13 mouse cellular contexts compared by ENCODE assay signal in genomic region chr11:18885036-18885728, GRCm38 (mm10).
DNase-seq lines count a peak whose midpoint lies in the region; ATAC-seq lines count a peak whose summit lies in the region.
"Had no signal": no experiment of that assay in that cellular context is flagged by ENCODE, and none has a peak within 500 bp of the region (broad histone marks: within the 10 kb centered on the region; RNA-seq: fewer than 3 reads in every experiment).

No protein-coding gene starts in this region.

- H3K9me3 ChIP-seq in forebrain, embryonic 12.5 days, result no peaks in the 10 kb centered on the region
- no peaks in the 10 kb centered on the region for H3K9me3 ChIP-seq in forebrain, embryonic 16.5 days (ENCODE audit: control insufficient read depth, low read length)
- H3K9me3 ChIP-seq in midbrain, embryonic 10.5 days (replicated peaks), result no peaks in the 10 kb centered on the region
- H3K9me3 ChIP-seq in midbrain, embryonic 14.5 days (ENCODE audit: control insufficient read depth, low read length), result no peaks in the 10 kb centered on the region
- H3K9me3 ChIP-seq in limb, embryonic 11.5 days (ENCODE audit: control insufficient read depth, low read length), result no peaks in the 10 kb centered on the region
- no peaks in the 10 kb centered on the region for H3K9me3 ChIP-seq in stomach, embryonic 15.5 days

- 0 out of 2 replicates have a peak, but pooled peaks cover 25% of the 10 kb centered on the region for H3K27me3 ChIP-seq in forebrain, embryonic 12.5 days
- H3K27me3 ChIP-seq in forebrain, embryonic 16.5 days (replicated peaks; ENCODE audit: control insufficient read depth, insufficient read depth, low read length), result peaks cover 2% of the 10 kb centered on the region
- peaks cover 50% of the 10 kb centered on the region for H3K27me3 ChIP-seq in midbrain, embryonic 10.5 days (ENCODE audit: low read depth, poor library complexity, severe bottlenecking)
- no peaks in the 10 kb centered on the region for H3K27me3 ChIP-seq in midbrain, embryonic 14.5 days (ENCODE audit: control insufficient read depth, insufficient read depth, low read length)
- no peaks in the 10 kb centered on the region for H3K27me3 ChIP-seq in limb, embryonic 11.5 days (ENCODE audit: control insufficient read depth, insufficient read depth, low read length)
- H3K27me3 ChIP-seq in stomach, embryonic 15.5 days (replicated peaks), result no peaks in the 10 kb centered on the region

- H3K4me1 ChIP-seq in forebrain, embryonic 12.5 days, result peaks cover 47% of the 10 kb centered on the region
- peaks cover 19% of the 10 kb centered on the region for H3K4me1 ChIP-seq in forebrain, embryonic 16.5 days (replicated peaks; ENCODE audit: control insufficient read depth, insufficient read depth, low read length)
- H3K4me1 ChIP-seq in midbrain, embryonic 10.5 days, result peaks cover 88% of the 10 kb centered on the region
- H3K4me1 ChIP-seq in midbrain, embryonic 14.5 days (ENCODE audit: control insufficient read depth, insufficient read depth, low read length), result peaks cover 44% of the 10 kb centered on the region
- H3K4me1 ChIP-seq in limb, embryonic 11.5 days (ENCODE audit: control insufficient read depth, insufficient read depth, low read length), result peaks cover 17% of the 10 kb centered on the region
- peaks cover 15% of the 10 kb centered on the region for H3K4me1 ChIP-seq in stomach, embryonic 15.5 days

- H3K4me3 ChIP-seq in forebrain, embryonic 12.5 days (replicated peaks), result no peak overlapping the region
- no peak overlapping the region for H3K4me3 ChIP-seq in forebrain, embryonic 16.5 days (replicated peaks; ENCODE audit: low read length)
- peak overlapping the region; percentile 32 for H3K4me3 ChIP-seq in midbrain, embryonic 10.5 days
- H3K4me3 ChIP-seq in midbrain, embryonic 14.5 days (replicated peaks; ENCODE audit: low read depth, low read length), result no peak overlapping the region
- H3K4me3 ChIP-seq in limb, embryonic 11.5 days (ENCODE audit: low read depth, low read length), result no peak overlapping the region
- no peak overlapping the region for H3K4me3 ChIP-seq in stomach, embryonic 15.5 days (replicated peaks)
- H3K4me3 ChIP-seq: erythroblast, embryonic 14.5 days had no signal

- no peak for ATAC-seq in forebrain, embryonic 12.5 days (ENCODE audit: low FRiP score)
- ATAC-seq in forebrain, embryonic 16.5 days, result no peak
- ATAC-seq in midbrain, embryonic 14.5 days (ENCODE audit: low FRiP score, low TSS enrichment), result no peak
- no peak for ATAC-seq in limb, embryonic 11.5 days (ENCODE audit: insufficient number of reproducible peaks, low FRiP score, low TSS enrichment, low read depth)
- no peak for ATAC-seq in stomach, embryonic 15.5 days (ENCODE audit: insufficient read depth, low FRiP score, low read depth)
- ATAC-seq: inflammation-experienced regulatory T-cells, adult 6 months had no signal

- no peak overlapping the region for H3K9ac ChIP-seq in forebrain, embryonic 12.5 days
- no peak overlapping the region for H3K9ac ChIP-seq in forebrain, embryonic 16.5 days (replicated peaks; ENCODE audit: low read depth, low read length)
- no peak overlapping the region for H3K9ac ChIP-seq in midbrain, embryonic 14.5 days (replicated peaks; ENCODE audit: low read length)
- H3K9ac ChIP-seq in limb, embryonic 11.5 days (ENCODE audit: low read length), result no peak overlapping the region
- no peak overlapping the region for H3K9ac ChIP-seq in stomach, embryonic 15.5 days

- no peak for DNase-seq in midbrain, embryonic 10.5 days (ENCODE audit: low spot score)
- no peak for DNase-seq in midbrain, embryonic 14.5 days
- DNase-seq in limb, embryonic 11.5 days (ENCODE audit: low spot score), result peak; percentile 45
- DNase-seq in urinary bladder, postnatal 4 days (ENCODE audit: low spot score in 2 of 2), result no peak
- DNase-seq in cerebellum, adult 8-10 months, result no peak
- DNase-seq: cerebellum, adult 2 months; gastrocnemius, postnatal 10 days; lung, postnatal 14 days had no signal

- 19% methylated on average over 6 of the region's 6 CpGs for WGBS in forebrain, embryonic 12.5 days
- 23% methylated on average over 6 of the region's 6 CpGs for WGBS in forebrain, embryonic 16.5 days
- 27% methylated on average over 6 of the region's 6 CpGs for WGBS in midbrain, embryonic 10.5 days
- 27% methylated on average over 6 of the region's 6 CpGs for WGBS in midbrain, embryonic 14.5 days
- 4% methylated on average over 6 of the region's 6 CpGs for WGBS in limb, embryonic 11.5 days
- 20% methylated on average over 6 of the region's 6 CpGs for WGBS in stomach, embryonic 15.5 days

- 0 out of 2 replicates have a peak overlapping the region, but pooled peaks have one; percentile 42 for H3K27ac ChIP-seq in forebrain, embryonic 12.5 days
- H3K27ac ChIP-seq in forebrain, embryonic 16.5 days (ENCODE audit: low read length), result no peak overlapping the region
- peak overlapping the region; percentile 64 for H3K27ac ChIP-seq in midbrain, embryonic 10.5 days (replicated peaks)
- H3K27ac ChIP-seq in midbrain, embryonic 14.5 days (replicated peaks; ENCODE audit: low read depth, low read length), result no peak overlapping the region
- H3K27ac ChIP-seq in limb, embryonic 11.5 days (replicated peaks; ENCODE audit: low read depth, low read length), result no peak overlapping the region
- peak overlapping the region; percentile 55 for H3K27ac ChIP-seq in stomach, embryonic 15.5 days

- H3K36me3 ChIP-seq in forebrain, embryonic 12.5 days (replicated peaks), result no peaks in the 10 kb centered on the region
- no peaks in the 10 kb centered on the region for H3K36me3 ChIP-seq in forebrain, embryonic 16.5 days (ENCODE audit: control insufficient read depth, insufficient read depth)
- peaks cover 4% of the 10 kb centered on the region; the same call in 1 of the 2 replicates for H3K36me3 ChIP-seq in midbrain, embryonic 10.5 days
- no peaks in the 10 kb centered on the region for H3K36me3 ChIP-seq in midbrain, embryonic 14.5 days (ENCODE audit: control insufficient read depth, insufficient read depth, low read length)
- no peaks in the 10 kb centered on the region for H3K36me3 ChIP-seq in limb, embryonic 11.5 days (ENCODE audit: control insufficient read depth, insufficient read depth, low read length)
- H3K36me3 ChIP-seq in stomach, embryonic 15.5 days, result no peaks in the 10 kb centered on the region

- peak overlapping the region; percentile 9; the same call in 1 of the 2 replicates for H3K4me2 ChIP-seq in forebrain, embryonic 12.5 days
- H3K4me2 ChIP-seq in forebrain, embryonic 16.5 days (ENCODE audit: low read length), result no peak overlapping the region
- no peak overlapping the region for H3K4me2 ChIP-seq in midbrain, embryonic 14.5 days (ENCODE audit: low read length)
- H3K4me2 ChIP-seq in limb, embryonic 11.5 days (ENCODE audit: low read depth, severe bottlenecking), result no peak overlapping the region
- peak overlapping the region; percentile 19; the same call in 1 of the 2 replicates for H3K4me2 ChIP-seq in stomach, embryonic 15.5 days

Comparison
In these comparisons a context has a peak if more than half of its experiments do, and no peak if none do; other contexts are left out.
1. H3K27ac ChIP-seq: peak in forebrain, embryonic 12.5 days (single experiment), midbrain, embryonic 10.5 days (single experiment) and stomach, embryonic 15.5 days (single experiment); none in forebrain, embryonic 16.5 days (single experiment), midbrain, embryonic 14.5 days (single experiment) and limb, embryonic 11.5 days (single experiment).
2. H3K4me2 ChIP-seq: peak in forebrain, embryonic 12.5 days (single experiment) and stomach, embryonic 15.5 days (single experiment); none in forebrain, embryonic 16.5 days (single experiment), midbrain, embryonic 14.5 days (single experiment) and limb, embryonic 11.5 days (single experiment).